Mouse (Mus musculus) limb, embryonic 11.5 days (tissue): Measurements from ENCODE around the gene Irf4. TPM values are rescaled to one million over a fixed set of nuclear protein-coding genes. Genes with fewer than 3 reads are reported as not detected.

Experiments used
- ATAC-seq: fragments of 200-750 bp; cut with Nextera tagmentation; 2 replicates; pipeline ENCODE4 v1.8.0; 2017; ENCODE audit warnings: low read depth; ENCODE audit not compliant: insufficient number of reproducible peaks, low FRiP score, low TSS enrichment
- DNase-seq: peaks from one replicate; pipeline ENCODE4 v3.0.0-alpha.2; 2015; ENCODE audit warnings: low spot score
- H3K27ac ChIP-seq: fragments of 300-500 bp; sonication (generic); replicated peaks from 2 replicates; pipeline ENCODE4 v1.5.1; 2014; ENCODE audit warnings: low read depth, mild to moderate bottlenecking, low read length
- H3K27me3 ChIP-seq: fragments of 300-500 bp; sonication (generic); 2 replicates; pipeline ENCODE4 v1.6.1; 2014; ENCODE audit warnings: mild to moderate bottlenecking, low read length, mixed read lengths; ENCODE audit not compliant: control insufficient read depth, insufficient read depth
- H3K36me3 ChIP-seq: fragments of 300-500 bp; sonication (generic); 2 replicates; pipeline ENCODE4 v1.6.1; 2014; ENCODE audit warnings: mild to moderate bottlenecking, low read length, moderate library complexity, mixed read lengths; ENCODE audit not compliant: control insufficient read depth, insufficient read depth
- H3K4me1 ChIP-seq: fragments of 300-500 bp; sonication (generic); 2 replicates; pipeline ENCODE4 v1.6.1; 2014; ENCODE audit warnings: low read length, mixed read lengths; ENCODE audit not compliant: control insufficient read depth, insufficient read depth
- H3K4me2 ChIP-seq: fragments of 300-500 bp; sonication (generic); 2 replicates; pipeline ENCODE4 v1.6.1; 2014; ENCODE audit warnings: low read depth, mild to moderate bottlenecking, moderate library complexity; ENCODE audit not compliant: severe bottlenecking
- H3K4me3 ChIP-seq: fragments of 300-500 bp; sonication (generic); 2 replicates; pipeline ENCODE4 v1.5.1; 2014; ENCODE audit warnings: low read depth, low read length
- H3K9ac ChIP-seq: fragments of 300-500 bp; sonication (generic); 2 replicates; pipeline ENCODE4 v1.6.1; 2014; ENCODE audit warnings: mild to moderate bottlenecking, low read length
- H3K9me3 ChIP-seq: fragments of 300-500 bp; sonication (generic); 2 replicates; pipeline ENCODE4 v1.6.1; 2016; ENCODE audit warnings: low read length; ENCODE audit not compliant: control insufficient read depth
- WGBS: fragments of 180-500 bp; shearing (Covaris S2); extraction: QIAGEN DNeasy Blood & Tissue Kit; methylation state at CpG from one replicate; pipeline ENCODE4 v1.1.7; 2014; 5-methylcytosine and 5-hydroxymethylcytosine counted together
- polyA plus RNA-seq: library from polyadenylated mRNA; unstranded; fragments of >200 nt; fragmentation: Nextera tagmentation; extraction: Ambion mirVana; gene quantifications from 2 replicates; pipeline ENCODE4 v1.2.1, GENCODE M21; 2014

The Irf4 gene
- polyA plus RNA-seq, 1 experiment from 2014 or later = not detected

DNA sequence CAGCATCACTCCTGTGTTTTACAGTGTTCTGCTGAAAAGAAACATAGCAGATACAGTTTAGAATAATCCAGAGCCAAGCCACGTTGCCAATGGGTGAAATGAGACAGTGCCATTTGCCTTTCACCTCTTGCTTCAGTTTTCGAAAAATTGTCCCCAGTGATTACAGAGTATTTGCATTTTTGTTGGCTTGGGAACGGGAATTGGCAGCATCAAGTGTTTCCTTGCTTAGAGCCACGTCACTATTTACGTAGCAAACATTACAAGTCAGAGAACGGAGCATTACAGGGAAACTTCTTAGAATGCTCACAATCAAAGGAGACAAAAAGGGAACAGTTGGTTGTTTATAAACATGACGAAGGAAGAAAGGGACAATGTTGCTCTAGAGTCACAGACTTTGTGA is 3.9 kb upstream of the Irf4 start:
- Histone ChIP-seq H3K27me3 (peaks cover 23% of the 10 kb centered on the region), H3K36me3 (no peaks in the 10 kb centered on the region), H3K9me3 (no peaks in the 10 kb centered on the region), H3K27ac (no peak overlapping the region), H3K9ac (no peak overlapping the region), H3K4me1 (peaks cover 5% of the 10 kb centered on the region), H3K4me2 (no peak overlapping the region), H3K4me3 (no peak overlapping the region)
- DNase-seq (no peak), ATAC-seq (no peak)
- WGBS = 80% methylated on average over 7 of the region's 7 CpGs

- Histone ChIP-seq H3K9ac (no peak overlapping the region), H3K27ac (no peak overlapping the region), H3K4me2 (no peak overlapping the region), H3K4me1 (peaks cover 8% of the 10 kb centered on the region), H3K36me3 (no peaks in the 10 kb centered on the region), H3K27me3 (peaks cover 41% of the 10 kb centered on the region), H3K4me3 (no peak overlapping the region), H3K9me3 (no peaks in the 10 kb centered on the region)
- 73% methylated on average over 5 of the region's 5 CpGs for WGBS
- ATAC-seq (no peak), DNase-seq (no peak)
These were observed 2.0 kb upstream of the Irf4 start for GRCm38 (mm10) chr13:30747068-30747467.

GRCm38 (mm10) chr13:30747504-30747903 is 1.5 kb upstream of the Irf4 start:
- no peak overlapping the region for H3K27ac ChIP-seq
- peaks cover 8% of the 10 kb centered on the region for H3K4me1 ChIP-seq
- ATAC-seq (no peak), DNase-seq (no peak)
- H3K27me3 ChIP-seq = peaks cover 41% of the 10 kb centered on the region
- H3K9me3 ChIP-seq = no peaks in the 10 kb centered on the region
- no peak overlapping the region for H3K4me3 ChIP-seq
- WGBS = 71% methylated on average over 11 of the region's 11 CpGs
- H3K4me2 ChIP-seq = no peak overlapping the region
- H3K36me3 ChIP-seq = no peaks in the 10 kb centered on the region
- no peak overlapping the region for H3K9ac ChIP-seq

- Histone ChIP-seq H3K27ac (no peak overlapping the region), H3K4me1 (peaks cover 8% of the 10 kb centered on the region), H3K36me3 (no peaks in the 10 kb centered on the region), H3K9me3 (no peaks in the 10 kb centered on the region), H3K9ac (no peak overlapping the region), H3K4me2 (no peak overlapping the region), H3K4me3 (no peak overlapping the region), H3K27me3 (peaks cover 43% of the 10 kb centered on the region)
- 53% methylated on average over 11 of the region's 11 CpGs for WGBS
- ATAC-seq = no peak
- DNase-seq = no peak
These were observed 705 bp upstream of the Irf4 start for GRCm38 (mm10) chr13:30748321-30748720.

DNA sequence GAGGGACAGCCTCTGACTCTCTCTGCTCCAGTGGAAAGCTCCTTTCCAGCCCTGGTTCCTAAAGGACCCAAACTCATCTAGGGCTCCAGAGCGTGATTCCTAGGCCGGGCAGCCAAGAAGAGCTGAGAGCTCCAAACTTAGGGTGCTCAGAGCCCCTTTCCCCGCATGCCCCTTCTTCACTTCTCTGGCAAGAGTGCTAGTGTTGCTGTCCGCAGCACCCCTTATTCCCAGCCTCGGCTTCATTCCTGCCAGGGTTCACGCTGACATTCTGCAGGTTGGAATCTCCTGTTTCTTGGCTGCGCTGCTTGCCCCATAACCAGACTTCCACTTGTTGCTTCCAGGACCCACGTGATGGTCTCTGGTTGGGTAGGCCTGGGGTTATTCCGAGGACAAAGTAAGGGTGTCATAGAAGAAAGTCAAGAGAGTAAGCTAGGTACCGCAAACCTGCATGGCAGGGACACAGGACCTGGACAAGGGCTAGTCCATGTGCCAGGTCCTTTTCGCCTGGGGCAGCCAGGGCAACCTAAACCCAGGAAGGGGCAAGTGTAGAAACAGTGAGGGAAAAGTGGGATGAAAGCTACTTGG is 623 bp downstream of the Irf4 start:
- H3K9me3 ChIP-seq = no peaks in the 10 kb centered on the region
- H3K27ac ChIP-seq = no peak overlapping the region
- ATAC-seq (no peak; the same call in 1 of the 2 replicates), DNase-seq (peak; percentile 45)
- peak overlapping the region; percentile 32 for H3K4me3 ChIP-seq
- peaks cover 8% of the 10 kb centered on the region for H3K4me1 ChIP-seq
- H3K9ac ChIP-seq = no peak overlapping the region
- H3K36me3 ChIP-seq = no peaks in the 10 kb centered on the region
- WGBS = 4% methylated on average over 11 of the region's 11 CpGs
- H3K27me3 ChIP-seq = peaks cover 43% of the 10 kb centered on the region
- H3K4me2 ChIP-seq = peak overlapping the region; percentile 56

DNA sequence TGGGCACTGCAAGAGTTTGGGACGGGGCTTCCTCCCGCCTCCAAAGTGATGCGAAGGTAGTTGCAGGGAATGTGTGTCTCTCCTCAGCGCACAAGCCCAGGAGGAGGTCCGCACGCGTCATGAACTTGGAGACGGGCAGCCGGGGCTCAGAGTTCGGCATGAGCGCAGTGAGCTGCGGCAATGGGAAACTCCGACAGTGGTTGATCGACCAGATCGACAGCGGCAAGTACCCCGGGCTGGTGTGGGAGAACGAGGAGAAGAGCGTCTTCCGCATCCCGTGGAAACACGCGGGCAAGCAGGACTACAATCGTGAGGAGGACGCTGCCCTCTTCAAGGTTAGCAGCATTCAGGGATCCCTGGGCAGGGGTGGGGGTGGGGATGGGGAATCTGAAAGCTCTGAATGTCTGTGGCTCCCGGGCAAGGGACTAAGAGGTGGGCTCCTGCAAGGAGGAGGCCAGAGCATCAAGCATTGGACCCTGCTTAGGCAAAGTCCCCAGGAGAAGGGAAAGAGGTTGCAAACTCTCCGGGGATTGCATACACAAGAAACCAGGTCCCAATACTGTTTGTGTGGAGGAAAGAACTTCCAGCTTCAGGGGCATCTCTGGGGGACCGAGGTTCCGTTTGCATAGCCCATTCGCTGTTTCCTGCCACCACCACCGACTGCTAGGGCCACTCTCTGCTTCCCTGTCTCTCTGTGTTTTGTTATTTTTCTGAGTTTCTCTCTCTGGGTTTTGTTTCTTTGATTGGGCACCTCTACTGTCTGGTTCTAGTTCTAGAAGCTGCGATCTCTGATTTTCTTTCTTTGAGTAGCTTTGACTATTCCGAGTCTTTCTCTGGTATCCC is 1.7 kb downstream of the Irf4 start:
- DNase-seq (peak; percentile 56), ATAC-seq (no peak)
- Histone ChIP-seq H3K9me3 (no peaks in the 10 kb centered on the region), H3K4me2 (peak overlapping the region; percentile 39), H3K9ac (no peak overlapping the region), H3K4me1 (peaks cover 8% of the 10 kb centered on the region), H3K36me3 (no peaks in the 10 kb centered on the region), H3K4me3 (peak overlapping the region; percentile 24), H3K27me3 (peaks cover 43% of the 10 kb centered on the region), H3K27ac (no peak overlapping the region)
- WGBS = 2% methylated on average over 33 of the region's 33 CpGs

- Histone ChIP-seq H3K4me3 (no peak overlapping the region), H3K9me3 (no peaks in the 10 kb centered on the region), H3K27ac (no peak overlapping the region), H3K9ac (no peak overlapping the region), H3K4me1 (peaks cover 8% of the 10 kb centered on the region), H3K36me3 (no peaks in the 10 kb centered on the region), H3K4me2 (no peak overlapping the region), H3K27me3 (peaks cover 43% of the 10 kb centered on the region)
- DNase-seq = peak; percentile 21
- WGBS = 35% methylated on average over 6 of the region's 6 CpGs
- no peak for ATAC-seq
These were observed 2.2 kb downstream of the Irf4 start for GRCm38 (mm10) chr13:30751304-30751580.

DNA sequence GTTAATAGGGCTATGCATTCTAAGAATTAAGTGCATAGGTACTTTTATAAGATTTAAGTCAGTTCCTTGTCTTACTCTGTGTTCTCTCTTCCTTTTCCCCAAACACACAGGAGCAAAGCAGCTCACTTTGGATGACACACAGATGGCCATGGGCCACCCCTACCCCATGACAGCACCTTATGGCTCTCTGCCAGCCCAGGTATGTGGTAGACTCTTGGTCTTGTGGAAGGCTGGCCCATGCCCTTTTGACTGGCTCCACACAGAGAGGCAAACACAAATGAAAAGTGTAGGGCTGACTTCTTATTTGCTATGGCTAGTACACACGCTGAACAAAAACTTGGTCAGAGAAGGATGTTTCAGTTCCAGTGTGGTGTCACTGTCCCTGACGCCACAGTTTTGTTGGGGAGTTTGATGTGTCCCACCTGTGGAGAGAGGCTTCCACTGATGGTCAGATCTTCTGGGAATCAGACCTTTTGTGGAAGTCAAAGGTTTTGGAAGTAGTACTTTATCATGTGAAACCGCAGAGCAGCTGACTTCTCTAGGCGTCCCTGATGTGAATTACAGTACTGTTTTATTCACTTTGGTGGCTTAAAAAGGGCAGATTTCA is 3.7 kb downstream of the Irf4 start:
- Histone ChIP-seq H3K36me3 (no peaks in the 10 kb centered on the region), H3K9ac (no peak overlapping the region), H3K27me3 (peaks cover 43% of the 10 kb centered on the region), H3K4me1 (peaks cover 8% of the 10 kb centered on the region), H3K4me2 (no peak overlapping the region), H3K9me3 (no peaks in the 10 kb centered on the region), H3K27ac (no peak overlapping the region), H3K4me3 (no peak overlapping the region)
- ATAC-seq (no peak), DNase-seq (peak; percentile 15)
- 83% methylated on average over 4 of the region's 4 CpGs for WGBS
